Mouse (Mus musculus) CD4-positive, CD25-positive, alpha-beta regulatory T cell, adult 2 months (primary cell): ENCODE data around the gene Defb20.

Experiments used
- DNase-seq: peaks from one replicate; pipeline ENCODE4 v3.0.0-alpha.2; 2012; ENCODE audit warnings: low read depth, low spot score

The Defb20 gene

DNA sequence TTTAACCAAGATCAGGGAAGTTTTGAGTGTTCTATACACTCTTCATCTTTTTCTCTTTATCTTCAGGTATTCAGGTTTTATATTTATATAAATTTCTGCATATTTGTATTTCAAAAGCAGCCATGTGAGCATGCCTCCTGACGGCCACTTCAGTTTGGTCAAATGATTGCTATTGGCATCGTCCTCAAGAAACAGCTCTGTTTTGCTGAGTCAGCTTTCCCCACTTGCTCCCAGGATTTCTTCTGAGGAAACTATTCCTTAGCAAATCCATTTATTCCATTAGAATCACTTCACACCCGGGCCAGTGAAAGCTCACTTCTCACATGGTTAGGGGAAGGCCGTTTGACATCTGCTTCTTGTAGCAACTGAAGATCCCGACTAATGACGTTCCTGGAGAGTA is 21.2 kb downstream of the Defb20 start:
- DNase-seq = no peak

DNA sequence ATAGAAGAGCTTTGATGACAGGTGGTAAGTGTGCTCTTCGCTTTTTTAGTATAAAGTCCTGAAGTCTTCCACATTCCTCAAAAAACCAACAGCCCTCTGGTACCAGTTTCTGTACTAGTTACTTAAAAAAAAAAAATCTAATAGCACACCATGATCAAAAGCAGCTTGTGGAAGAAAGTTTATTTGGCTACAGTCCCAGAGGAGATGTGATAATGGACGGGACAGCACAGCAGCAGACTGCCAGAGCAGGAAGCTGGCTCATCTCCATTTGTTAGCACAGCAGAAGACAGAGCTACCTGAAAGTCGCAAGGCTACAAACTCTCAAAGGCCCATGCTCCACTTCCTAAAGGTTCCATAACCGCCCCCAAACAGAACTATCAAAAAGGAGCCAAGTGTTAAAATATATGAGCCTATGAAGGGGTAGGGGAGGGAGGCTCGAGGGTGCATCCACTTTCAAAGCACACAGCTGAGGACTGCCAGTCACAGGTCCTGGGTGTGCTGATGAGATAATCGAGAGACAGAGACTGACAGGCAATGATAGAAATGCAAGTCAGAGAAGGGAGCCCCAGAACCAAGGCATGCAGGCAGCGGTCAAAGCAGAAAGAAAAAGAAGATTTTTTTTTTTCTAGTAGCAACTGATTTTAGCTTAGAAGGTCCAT is 23.5 kb downstream of the Defb20 start:
- no peak for DNase-seq

DNA sequence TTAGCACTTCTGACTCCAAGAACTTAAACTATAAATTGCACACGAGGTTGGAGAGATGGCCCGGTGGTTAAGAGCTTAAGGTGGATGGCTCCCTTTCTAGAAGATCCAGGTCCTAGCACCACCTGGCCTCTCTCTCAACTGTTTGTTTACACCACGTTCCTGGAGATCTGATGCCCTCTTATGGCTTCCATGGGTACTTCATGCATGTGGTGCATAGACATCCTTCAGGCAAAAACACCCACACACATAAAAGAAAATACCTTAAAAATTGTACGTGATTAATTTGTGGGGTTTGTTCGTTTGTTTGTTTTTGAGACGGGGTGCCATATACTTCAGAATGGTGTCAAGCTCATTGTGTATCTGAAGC is 24.0 kb downstream of the Defb20 start:
- DNase-seq = peak; percentile 1

DNA sequence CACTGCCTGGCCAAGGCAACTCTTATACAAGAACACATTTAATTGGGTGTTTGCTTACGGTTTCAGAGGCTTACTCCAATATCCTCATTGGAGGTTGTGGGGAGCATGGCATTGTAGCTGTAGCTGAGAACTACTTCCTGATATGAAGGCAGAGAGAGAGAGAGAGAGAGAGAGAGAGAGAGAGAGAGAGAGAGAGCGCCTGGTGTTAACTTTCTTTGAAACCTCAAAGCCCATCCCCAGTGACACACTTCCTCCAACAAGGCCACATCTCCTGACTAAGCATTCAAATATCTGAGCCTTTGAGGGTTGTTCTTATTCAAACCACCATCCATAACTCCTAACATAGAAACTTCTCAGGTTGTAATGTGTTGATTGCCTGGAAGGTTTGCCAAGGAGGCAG is 27.1 kb downstream of the Defb20 start:
- DNase-seq = no peak

DNA sequence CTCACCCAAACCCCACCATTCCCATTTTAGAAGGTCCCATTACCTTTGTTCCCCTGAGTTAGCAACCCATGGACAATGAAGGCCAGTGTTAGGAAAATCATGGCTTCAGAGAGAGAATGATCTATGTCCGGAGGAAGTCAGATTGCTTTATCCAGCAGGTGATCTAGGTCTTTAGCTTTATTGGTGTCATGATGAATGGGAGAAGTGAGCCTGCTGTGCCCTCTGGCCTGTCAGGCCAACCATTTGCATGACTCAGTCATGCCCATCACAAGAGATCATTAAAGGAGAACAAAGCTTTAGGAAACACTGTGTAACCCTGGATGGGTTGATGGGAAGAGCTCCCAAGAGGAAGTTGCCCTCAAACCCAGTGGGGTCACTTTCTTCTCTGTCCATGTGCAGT is 34.7 kb downstream of the Defb20 start, which contains the start of gene Defb26:
Gene Defb26 (minus strand): TSS at position 101 of the 400 bp plus-strand sequence.
- DNase-seq = no peak

DNA sequence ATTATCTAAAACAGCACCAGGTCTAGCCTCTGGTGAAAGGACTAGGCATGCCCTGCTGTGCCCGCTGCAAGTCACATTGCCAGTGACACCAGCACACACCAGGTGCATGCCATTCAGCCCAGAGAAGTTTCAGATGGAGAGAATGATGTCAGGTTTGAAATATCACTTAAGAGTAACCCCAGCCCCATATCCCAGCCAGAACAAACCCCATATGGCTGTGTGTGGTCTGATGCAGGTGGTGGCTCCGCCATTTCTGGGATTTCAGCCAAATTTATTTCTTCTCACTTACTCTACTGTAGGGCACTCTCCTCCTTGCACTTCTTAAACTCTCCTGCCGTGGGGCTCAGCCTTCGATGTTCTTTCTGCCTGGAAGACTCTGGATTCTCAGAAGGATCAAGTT is 39.2 kb downstream of the Defb20 start:
- no peak for DNase-seq

DNA sequence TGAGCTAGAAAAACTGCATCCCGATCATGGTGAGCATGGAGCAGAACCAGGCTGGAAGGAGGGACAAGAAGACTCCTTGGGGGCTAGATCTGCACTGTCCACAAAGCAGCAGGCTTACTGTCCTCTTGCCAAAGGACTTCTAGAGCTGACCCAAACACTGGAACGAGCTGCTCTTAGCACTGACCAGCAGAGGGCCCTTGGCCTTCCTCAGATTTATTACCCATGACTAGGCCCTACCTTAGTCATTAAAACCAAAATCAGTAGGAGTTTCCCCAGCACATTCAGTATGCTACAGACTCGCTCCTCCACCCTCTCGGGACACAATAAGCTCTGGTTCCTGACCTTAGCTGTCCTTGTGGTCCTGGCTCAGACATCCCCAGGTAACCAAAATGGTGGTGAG is 41.1 kb downstream of the Defb20 start, which contains the start of gene Defb28:
Gene Defb28 (plus strand): TSS at position 275 of the 400 bp plus-strand sequence.
- no peak for DNase-seq
